Mouse (Mus musculus) megakaryocyte, embryonic 14.5 days (primary cell): ENCODE results near the gene Polr1d.

Experiments
- FLI1 ChIP-seq: IDR thresholded peaks from 2 replicates; pipeline ENCODE4 v1.6.1; 2012; ENCODE audit warnings: low read length, inconsistent platforms, mixed read lengths
- GATA1 ChIP-seq: IDR thresholded peaks from 3 replicates; pipeline ENCODE4 v1.6.1; 2012; ENCODE audit warnings: mixed read lengths, low read length, inconsistent platforms, borderline replicate concordance

GRCm38 (mm10) chr5:147125542-147126185, 48.8 kb downstream of the Polr1d start:
- TF ChIP-seq GATA1, result no peak
- TF ChIP-seq FLI1, result no peak
